Mouse (Mus musculus) layer of hippocampus, adult 2 months (tissue): ENCODE data around the gene Hoxb4. TPM values are rescaled to one million over a fixed set of nuclear protein-coding genes. Genes with fewer than 3 reads are reported as not detected.

Experiments
- DNase-seq, 2 experiments: peaks; one replicate each; pipeline ENCODE4 v3.0.0; 2022; ENCODE audit warnings: low spot score in 2 of 2
- H3K27ac ChIP-seq: fragments of 200-600 bp; 2 replicates; pipeline ENCODE4 v1.8.1; 2022
- H3K4me3 ChIP-seq: fragments of 200-600 bp; 2 replicates; pipeline ENCODE4 v1.8.1; 2022; ENCODE audit warnings: mild to moderate bottlenecking
- CTCF ChIP-seq: fragments of 200-600 bp; conservative IDR thresholded peaks from 2 replicates; pipeline ENCODE4 v1.8.1; 2022; ENCODE audit warnings: antibody characterized with exemption, mild to moderate bottlenecking, moderate library complexity
- long read RNA-seq, 2 experiments: library from polyadenylated mRNA; stranded (forward); transcript quantifications; one replicate each; pipeline ENCODE4 v2.0.0; 2021; ENCODE audit warnings: borderline mapping rate in 2 of 2
- total RNA-seq, 2 experiments: library from RNA; stranded (reverse); gene quantifications; 2 replicates each; pipeline ENCODE4 v1.2.3; 2021

Gene Hoxb4
- total RNA-seq, result not detected
- long read RNA-seq, experiment 1, result 0 reads
- long read RNA-seq, experiment 2, result 0 reads

DNA sequence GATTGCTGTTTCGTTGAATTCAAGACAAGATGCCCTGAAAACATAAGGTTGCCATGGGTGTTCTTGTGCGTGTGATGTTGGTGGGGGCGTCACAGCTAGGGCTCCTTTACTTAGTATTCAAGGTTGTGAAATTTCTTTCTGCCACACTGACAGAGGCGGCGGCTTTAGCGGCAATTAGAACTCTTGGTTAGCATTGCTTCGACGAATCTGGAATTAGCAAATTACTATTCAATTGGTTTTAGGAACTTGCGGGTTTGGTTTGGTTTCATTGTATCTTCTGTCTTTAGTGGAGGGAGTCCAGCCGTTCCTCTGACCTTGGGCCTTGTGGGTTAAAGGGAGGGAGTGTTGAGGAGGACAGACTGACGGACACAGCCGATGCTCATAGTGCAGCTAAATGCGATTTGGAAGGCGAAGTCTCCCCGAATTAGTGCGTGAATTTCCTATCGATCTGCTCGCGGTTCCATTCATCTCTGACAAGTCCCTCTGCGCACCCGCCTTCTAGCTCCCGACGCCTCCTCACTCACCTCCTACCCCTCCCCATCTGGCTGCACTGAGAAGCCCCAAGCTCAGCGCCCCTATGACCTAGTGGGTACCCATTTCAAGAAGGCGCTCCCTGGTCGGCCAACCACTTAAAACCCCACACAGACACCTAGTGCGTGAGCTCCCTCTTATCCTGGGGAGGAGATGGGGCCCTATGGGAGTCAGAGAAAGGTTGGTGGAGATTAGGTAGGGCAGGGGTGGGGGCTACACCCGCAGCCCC is at the start of gene Hoxb4:
Gene Hoxb4 (plus strand): TSS at position 660 of the 760 bp plus-strand sequence.
- no peak for TF ChIP-seq CTCF
- DNase-seq, result no peak
- Histone ChIP-seq H3K27ac (no peak within 1 kb of the TSS), H3K4me3 (no peak within 1 kb of the TSS)

DNA sequence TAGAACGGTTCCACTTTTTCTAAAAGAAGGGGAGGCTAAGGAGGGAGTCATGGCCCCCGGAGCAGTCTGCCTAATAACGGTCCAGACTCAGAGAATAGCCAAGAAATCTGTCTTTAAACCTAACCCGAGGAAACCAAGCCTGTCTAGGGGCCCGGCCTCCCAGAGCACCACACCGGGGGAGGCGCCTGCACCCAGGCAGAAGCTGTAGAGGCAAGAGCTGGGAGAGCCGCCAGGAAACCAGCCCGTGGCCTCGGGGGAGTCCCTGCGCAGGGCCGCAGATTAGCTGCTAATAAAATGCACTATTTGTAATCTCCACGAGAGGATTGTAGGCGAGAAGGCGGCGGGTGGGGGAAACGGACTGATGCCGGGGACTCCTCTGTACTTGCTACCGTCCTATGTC is 48.2 kb upstream of the Hoxb4 start:
- Histone ChIP-seq H3K27ac (no peak overlapping the region), H3K4me3 (no peak overlapping the region)
- no peak for TF ChIP-seq CTCF
- no peak for DNase-seq

DNA sequence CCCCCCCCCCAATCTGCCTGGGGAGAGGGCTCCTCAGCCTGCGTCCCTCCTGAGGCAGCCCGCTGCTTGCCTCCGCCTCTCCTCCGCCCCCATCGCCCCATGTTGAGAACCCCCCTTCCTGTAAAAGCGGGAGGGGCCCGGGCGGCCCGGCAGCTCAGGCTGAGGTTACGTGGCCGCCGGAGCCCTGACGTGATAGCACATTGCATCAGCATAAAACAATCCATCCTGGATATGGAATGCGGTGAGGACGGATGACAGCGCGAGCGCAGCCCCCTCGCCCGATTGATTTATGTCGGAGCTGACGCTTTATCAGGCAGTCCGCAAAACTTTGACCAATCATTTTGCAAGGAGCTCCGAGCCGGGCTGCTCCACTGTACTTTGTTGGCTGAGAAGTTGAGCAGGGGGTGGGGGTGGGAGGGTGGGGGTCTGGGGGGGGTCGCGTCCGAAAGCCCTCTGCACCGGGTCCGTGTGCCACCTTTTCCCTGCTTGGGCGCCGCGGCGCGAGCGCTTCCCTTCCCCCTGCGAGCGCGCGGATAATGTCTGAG is 47.0 kb upstream of the Hoxb4 start, which contains the start of gene Hoxb9:
Gene Hoxb9 (plus strand): TSS at position 462 of the 545 bp plus-strand sequence.
- DNase-seq, result no peak
- Histone ChIP-seq H3K27ac (no peak within 1 kb of the TSS), H3K4me3 (no peak within 1 kb of the TSS)
- TF ChIP-seq CTCF, result no peak

DNA sequence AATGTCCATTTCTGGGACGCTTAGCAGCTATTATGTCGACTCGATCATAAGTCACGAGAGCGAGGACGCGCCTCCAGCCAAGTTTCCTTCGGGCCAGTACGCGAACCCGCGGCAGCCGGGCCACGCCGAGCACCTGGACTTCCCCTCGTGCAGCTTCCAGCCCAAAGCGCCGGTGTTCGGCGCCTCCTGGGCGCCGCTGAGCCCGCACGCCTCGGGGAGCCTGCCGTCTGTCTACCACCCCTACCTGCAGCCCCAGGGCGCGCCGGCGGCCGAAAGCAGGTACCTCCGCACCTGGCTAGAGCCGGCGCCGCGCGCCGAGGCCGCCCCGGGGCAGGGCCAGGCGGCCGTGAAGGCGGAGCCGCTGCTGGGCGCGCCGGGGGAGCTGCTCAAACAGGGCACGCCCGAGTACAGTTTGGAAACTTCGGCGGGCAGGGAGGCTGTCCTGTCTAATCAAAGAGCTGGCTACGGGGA is 46.5 kb upstream of the Hoxb4 start:
- DNase-seq, result no peak
- Histone ChIP-seq H3K4me3 (no peak overlapping the region), H3K27ac (no peak overlapping the region)
- TF ChIP-seq CTCF, result no peak

DNA sequence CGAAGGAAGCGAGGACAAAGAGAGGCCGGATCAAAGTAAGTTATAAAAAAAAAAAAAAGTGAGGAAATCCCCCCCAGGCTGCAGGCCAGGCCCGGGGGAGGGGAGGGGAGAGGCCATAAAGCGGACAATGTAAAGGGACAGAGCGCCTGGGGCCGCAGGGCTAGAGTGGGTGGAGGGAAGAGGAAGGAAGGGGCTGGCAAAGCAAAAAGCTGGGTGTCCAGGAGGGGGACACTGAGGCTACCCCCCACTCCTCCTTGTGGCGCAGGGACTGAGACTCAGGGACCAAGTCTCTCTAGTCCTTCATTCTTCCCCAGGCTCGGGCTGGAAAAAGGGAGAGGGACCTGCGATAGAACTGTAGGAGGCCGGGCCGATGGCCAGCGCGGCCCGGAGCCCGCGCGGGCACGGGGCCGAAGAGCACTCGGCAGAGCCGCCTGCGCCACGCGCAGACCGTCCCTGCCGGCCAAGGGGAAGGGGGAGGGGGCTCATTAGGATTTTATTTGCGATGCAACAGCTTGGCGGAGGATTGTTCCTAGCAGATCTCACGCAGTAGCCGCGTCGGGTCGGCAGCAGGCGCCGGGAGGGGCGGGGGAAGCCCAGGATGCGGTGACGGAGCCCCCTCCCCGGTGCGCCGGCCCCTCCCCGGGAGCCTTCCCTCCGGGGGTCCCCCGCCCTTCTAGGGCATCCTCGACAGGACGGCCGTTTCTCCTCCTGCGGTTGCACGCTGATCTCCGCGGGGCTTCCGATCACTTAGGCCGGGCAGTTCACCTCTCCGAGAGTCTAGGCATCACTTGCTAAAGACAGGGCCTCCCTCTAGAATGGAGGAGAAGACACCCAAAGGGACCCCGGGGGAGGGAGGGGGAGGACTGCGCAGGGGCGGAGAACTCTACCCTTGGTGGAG is 45.8 kb upstream of the Hoxb4 start:
- no peak for TF ChIP-seq CTCF

DNA sequence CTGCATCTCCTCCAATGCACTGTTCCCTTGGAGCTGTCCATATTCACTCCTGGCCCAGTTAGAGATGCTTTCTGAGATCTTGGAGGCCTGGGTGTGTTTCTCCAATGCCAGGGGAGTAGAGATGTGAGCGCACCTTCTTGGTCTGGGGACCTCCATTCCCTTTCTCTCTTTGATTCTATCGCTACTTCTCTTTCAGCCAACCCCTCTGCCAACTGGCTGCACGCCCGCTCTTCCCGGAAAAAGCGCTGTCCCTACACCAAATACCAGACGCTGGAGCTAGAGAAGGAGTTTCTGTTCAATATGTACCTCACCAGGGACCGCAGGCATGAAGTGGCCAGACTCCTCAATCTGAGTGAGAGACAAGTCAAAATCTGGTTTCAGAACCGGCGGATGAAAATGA is 43.6 kb upstream of the Hoxb4 start:
- no peak for TF ChIP-seq CTCF
- no peak for DNase-seq
- no peak overlapping the region for H3K4me3 ChIP-seq
- H3K27ac ChIP-seq, result no peak overlapping the region

More for the DNA sequence above, 45.8 kb upstream of the Hoxb4 start:
- no peak for DNase-seq
- Histone ChIP-seq H3K27ac (no peak overlapping the region), H3K4me3 (no peak overlapping the region)

DNA sequence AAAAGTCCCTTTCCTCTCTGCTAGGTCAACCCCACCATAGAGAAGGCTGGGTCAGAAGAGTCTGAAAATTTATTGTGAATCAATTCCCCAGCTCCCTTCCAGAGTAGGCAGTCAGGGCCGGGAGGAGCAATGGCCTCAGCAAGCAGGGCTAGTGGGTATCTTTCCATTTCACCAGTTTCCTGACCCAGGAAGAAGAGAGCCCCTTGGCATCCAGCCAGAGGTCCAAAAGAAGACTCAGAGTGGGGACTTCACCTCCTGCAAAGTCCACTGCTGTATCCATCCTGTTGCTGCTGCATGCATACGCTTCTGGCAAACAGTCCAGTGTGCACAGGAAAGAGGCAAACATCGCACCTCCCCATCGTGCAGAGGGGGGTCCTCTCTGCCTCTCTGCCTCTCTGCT is 42.2 kb upstream of the Hoxb4 start:
- no peak for DNase-seq
- H3K4me3 ChIP-seq, result no peak overlapping the region
- no peak overlapping the region for H3K27ac ChIP-seq
- TF ChIP-seq CTCF, result no peak

DNA sequence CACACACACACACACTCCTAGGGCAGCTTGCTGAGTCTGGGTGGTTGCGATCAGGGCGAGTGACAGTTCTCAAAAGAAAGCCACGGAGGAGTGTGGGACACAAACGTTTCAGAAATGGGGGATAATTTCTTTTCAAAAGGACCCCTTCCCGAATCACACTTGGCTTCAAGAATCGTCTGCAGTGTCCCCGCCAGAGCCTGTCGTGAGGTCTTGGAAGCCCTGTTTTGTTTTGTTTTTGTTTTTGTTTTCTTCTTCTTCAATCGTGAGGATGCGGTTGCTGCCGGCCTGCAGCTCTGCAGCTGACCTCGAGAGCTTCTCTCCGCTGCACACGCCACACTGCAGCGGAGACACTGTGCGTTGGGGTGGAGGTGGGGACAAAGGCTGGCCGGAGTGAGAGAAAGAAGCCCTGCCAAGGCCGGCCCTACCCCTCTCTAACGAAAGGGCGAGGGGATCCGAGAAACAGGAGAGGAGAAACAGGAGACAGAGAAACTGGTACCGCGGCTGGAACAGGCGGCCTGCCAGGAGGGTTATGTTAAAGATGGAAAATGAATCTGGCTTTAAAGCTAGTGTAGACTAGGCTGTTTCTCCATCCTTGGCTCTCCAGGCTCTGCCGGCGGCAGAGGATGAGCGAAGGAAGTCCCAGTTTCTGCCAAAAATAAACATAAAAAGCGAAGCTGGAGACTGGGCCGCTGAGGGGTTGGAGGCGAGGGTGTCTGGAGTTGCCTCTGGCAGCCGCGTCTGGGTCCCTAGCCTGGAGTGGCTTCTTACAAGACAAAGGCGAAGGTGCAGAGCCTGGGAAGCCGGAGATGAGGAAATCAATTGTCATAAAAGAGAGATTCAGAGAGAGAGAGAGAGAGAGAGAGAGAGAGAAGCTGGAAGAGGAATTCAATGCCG is 40.7 kb upstream of the Hoxb4 start:
- H3K4me3 ChIP-seq, result no peak overlapping the region
- H3K27ac ChIP-seq, result no peak overlapping the region
- DNase-seq, result no peak
- no peak for TF ChIP-seq CTCF

DNA sequence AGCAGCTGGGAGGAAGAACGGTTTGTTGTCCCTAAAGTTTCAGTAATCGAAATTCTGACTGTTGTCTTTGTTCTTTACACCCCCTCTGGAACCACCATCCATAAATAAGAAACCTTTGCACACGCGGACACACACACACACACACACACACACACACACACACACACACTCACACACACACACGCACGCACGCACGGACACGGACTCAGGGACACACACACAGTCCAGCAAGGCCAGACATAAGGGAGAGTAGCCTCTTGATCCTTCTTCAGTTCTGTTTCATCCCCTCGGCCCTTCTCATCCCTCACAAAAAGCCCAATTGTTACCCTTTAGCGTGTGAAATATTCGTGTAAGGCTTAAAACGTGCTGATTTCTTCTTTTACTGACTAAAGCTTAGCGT is 39.7 kb upstream of the Hoxb4 start:
- H3K27ac ChIP-seq, result no peak overlapping the region
- no peak overlapping the region for H3K4me3 ChIP-seq
- no peak for TF ChIP-seq CTCF
- no peak for DNase-seq

DNA sequence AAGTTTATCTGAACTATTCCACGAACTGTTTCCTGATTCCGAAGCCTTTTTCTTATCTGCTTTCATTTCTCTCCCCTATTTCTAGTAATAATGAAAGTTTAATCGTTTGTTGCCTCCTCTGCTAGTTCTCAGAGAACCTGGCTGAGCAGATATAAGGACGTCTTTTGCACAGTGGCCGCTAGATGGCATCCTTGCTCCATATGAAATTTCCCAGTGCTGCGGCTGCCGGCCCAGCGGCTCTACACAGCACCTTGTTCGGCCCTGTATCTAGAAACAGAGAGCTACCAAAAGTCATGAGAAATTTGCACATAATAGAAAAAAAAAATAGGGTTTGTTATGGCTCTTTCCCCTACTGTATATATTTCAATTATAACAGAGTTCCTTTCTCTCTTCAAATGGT is 39.3 kb upstream of the Hoxb4 start:
- Histone ChIP-seq H3K27ac (no peak overlapping the region), H3K4me3 (no peak overlapping the region)
- TF ChIP-seq CTCF, result peak; percentile 97
- peak; percentile 80 to 90 for DNase-seq

DNA sequence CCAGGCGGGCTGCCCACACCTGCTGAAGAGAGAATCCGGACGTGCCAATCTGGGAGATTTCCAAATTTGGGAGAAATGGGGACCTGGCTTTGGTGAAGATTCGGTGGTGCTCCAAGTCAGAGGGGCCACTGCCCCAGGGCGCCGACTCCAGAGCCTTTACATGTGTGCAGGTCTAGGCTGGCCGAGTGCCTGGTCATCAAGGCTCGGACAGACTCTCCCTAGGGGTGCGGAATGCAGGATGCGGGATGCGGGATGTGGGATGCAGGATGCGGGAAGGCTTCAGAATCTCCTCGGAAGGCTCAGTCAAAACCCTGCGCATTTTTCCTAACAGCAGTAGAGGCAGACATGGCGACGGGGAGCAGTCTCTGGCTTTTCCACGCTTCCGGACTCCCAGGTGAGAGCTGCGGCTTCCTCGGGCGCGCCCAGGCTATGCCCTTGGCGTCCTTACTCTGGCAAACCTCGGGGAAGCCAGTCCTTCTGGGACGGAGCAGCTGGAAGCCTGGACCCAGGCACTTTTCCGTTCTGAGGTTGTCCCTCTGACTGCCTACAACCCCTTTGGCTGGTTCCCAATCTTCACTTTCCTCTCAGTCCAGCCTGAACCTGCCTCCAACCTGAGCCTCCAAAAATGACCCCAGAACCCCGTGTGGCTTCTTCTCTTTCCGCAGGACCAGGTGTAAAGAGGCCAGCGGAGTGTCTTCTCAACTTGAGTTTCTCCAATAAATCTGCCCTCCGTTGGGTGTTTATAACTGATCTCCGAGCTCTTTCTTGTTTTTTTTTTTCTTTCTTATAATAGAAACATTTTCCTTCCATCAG is 38.4 kb upstream of the Hoxb4 start:
- H3K4me3 ChIP-seq, result no peak overlapping the region
- TF ChIP-seq CTCF, result no peak
- no peak for DNase-seq
- H3K27ac ChIP-seq, result no peak overlapping the region
